Mouse (Mus musculus): Measurements from ENCODE around the gene Fibp.

DNA sequence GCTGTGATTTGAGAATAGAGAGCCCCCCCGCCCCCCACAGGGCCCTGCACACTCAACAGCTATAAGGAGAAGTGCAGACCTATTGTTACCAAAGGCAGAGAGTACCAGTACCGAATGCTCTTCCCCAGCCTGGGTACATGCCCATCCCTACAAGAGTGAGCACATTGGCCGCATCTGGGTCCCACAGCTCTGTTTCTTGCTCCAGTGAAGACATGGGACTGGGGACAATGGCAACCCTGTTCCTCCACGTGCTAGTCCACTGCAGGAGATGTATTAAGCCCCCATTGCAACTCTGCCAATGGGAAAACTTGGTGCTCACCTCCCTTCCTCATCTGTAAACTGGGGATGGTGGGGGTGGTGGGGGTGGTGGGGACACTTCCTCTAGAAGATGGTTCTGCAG, 46.6 kb upstream of the Fibp start:
- TF ChIP-seq CTCF (IDR thresholded peaks at IDR 0.05; ENCODE audit: low read depth) (no peak), EP300 (optimal IDR thresholded peaks at IDR 0.05) (no peak)

Measured in stomach, postnatal 0 days (tissue).